Mouse (Mus musculus): ENCODE measurements around the gene Scarb2.

- no peak for TF ChIP-seq CTCF (IDR thresholded peaks at IDR 0.05; ENCODE audit: insufficient read depth, low read length)
- no peak for TF ChIP-seq POLR2A (IDR thresholded peaks at IDR 0.05; ENCODE audit: borderline replicate concordance, extremely low read depth, low read depth, low read length)
These were observed 96.1 kb downstream of the Scarb2 start for GRCm38 (mm10) chr5:92410486-92410885.

Data from lung, adult 2 months (tissue).